In the genomic region with DNA sequence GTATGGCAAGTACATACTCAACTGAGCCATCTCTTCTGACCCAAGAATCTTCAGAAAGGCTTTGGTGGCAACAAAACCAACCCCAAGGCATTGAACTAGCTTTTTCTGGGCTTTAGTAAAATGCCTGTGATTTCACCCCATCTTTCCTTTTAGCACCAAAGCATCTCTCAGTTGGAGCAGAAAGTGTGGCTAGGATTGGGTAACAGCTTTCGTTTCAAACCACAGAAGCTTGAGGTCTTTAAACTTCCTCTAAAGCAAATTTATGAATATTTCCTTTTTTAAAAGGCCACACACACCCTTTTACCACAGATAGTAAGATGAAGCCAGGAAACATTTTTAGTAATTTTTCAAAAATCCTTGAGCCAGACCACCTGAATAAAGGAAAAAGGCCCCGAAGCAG, we compare ENCODE assay signal across 18 mouse cellular contexts.
"Had no signal": no experiment of that assay in that cellular context is flagged by ENCODE, and none has a peak within 500 bp of the region (broad histone marks: within the 10 kb centered on the region; RNA-seq: fewer than 3 reads in every experiment).

No protein-coding gene starts in this region.

- H3K9ac ChIP-seq: liver, embryonic 15.5 days; liver, postnatal 0 days; lung, embryonic 15.5 days; midbrain, embryonic 13.5 days; midbrain, embryonic 15.5 days; neural tube, embryonic 13.5 days had no signal

- H3K27ac ChIP-seq: liver, embryonic 15.5 days; lung, embryonic 15.5 days; macrophage; midbrain, embryonic 13.5 days; midbrain, embryonic 15.5 days; neural tube, embryonic 13.5 days had no signal

- H3K27me3 ChIP-seq: liver, embryonic 15.5 days; lung, embryonic 15.5 days; midbrain, embryonic 13.5 days; midbrain, embryonic 15.5 days; neural tube, embryonic 13.5 days had no signal

- ATAC-seq: liver, postnatal 0 days; lung, postnatal 0 days; midbrain, embryonic 13.5 days; midbrain, embryonic 15.5 days had no signal

- H3K4me3 ChIP-seq: liver, embryonic 15.5 days; lung, embryonic 15.5 days; megakaryocyte, embryonic 14.5 days; midbrain, embryonic 13.5 days; midbrain, embryonic 15.5 days; myocyte; neural tube, embryonic 13.5 days had no signal

- H3K4me1 ChIP-seq: liver, embryonic 15.5 days; lung, embryonic 15.5 days; megakaryocyte, embryonic 14.5 days; midbrain, embryonic 13.5 days; midbrain, embryonic 15.5 days had no signal

- H3K36me3 ChIP-seq: liver, embryonic 15.5 days; lung, embryonic 15.5 days; midbrain, embryonic 13.5 days; midbrain, embryonic 15.5 days; neural tube, embryonic 13.5 days had no signal

- DNase-seq: liver, postnatal 0 days; lung, adult 2 months; lung, postnatal 14 days; lung, postnatal 36 days; right cerebral cortex, postnatal 14 days; thymus, adult 18-20 months; thymus, postnatal 14 days; thymus, postnatal 36 days had no signal

- H3K4me2 ChIP-seq: liver, embryonic 15.5 days; lung, embryonic 15.5 days; midbrain, embryonic 11.5 days; midbrain, embryonic 13.5 days; midbrain, embryonic 15.5 days; neural tube, embryonic 13.5 days had no signal

- H3K9me3 ChIP-seq: liver, embryonic 15.5 days; lung, embryonic 15.5 days; midbrain, embryonic 13.5 days; midbrain, embryonic 15.5 days; neural tube, embryonic 13.5 days had no signal
